Mouse (Mus musculus) testis, adult 2 months (tissue): ENCODE results near the gene Myocd.

Source experiments
- CTCF ChIP-seq: fragments of 200-500 bp; IDR thresholded peaks from 2 replicates; pipeline ENCODE4 v1.5.1; 2012; ENCODE audit warnings: low read depth, mild to moderate bottlenecking, inconsistent platforms, low read length, moderate library complexity; ENCODE audit not compliant: control insufficient read depth, insufficient read depth, insufficient replicate concordance
- POLR2A ChIP-seq: fragments of 200-500 bp; IDR thresholded peaks from 2 replicates; pipeline ENCODE4 v1.6.1; 2012; ENCODE audit warnings: low read depth, mild to moderate bottlenecking, inconsistent platforms, low read length, moderate library complexity; ENCODE audit not compliant: control insufficient read depth

GRCm38 (mm10) chr11:65287706-65288105 lies 17.9 kb upstream of the Myocd start:
- no peak for TF ChIP-seq CTCF
- TF ChIP-seq POLR2A = no peak
